Mouse (Mus musculus): ENCODE results near the gene Spag6.

GRCm38 (mm10) chr2:18684062-18684461 lies 9.8 kb upstream of the Spag6 start:
- TF ChIP-seq CTCF (IDR thresholded peaks at IDR 0.05; ENCODE audit: extremely low read depth, insufficient read length, insufficient replicate concordance, low read depth, low read length), result no peak
- TF ChIP-seq POLR2A (IDR thresholded peaks at IDR 0.05; ENCODE audit: low read depth, low read length), result no peak

Measured in small intestine, adult 2 months (tissue).